Mouse (Mus musculus) urinary bladder, postnatal 36 days (tissue): ENCODE data around the gene Atf5.
A peak's percentile ranks its signal among the peaks of the same experiment; 100 is the strongest.

Experiments
- DNase-seq, 2 experiments: peaks; one replicate each; pipeline ENCODE4 v3.0.0; 2022; ENCODE audit warnings: low spot score in 2 of 2, mixed read lengths in 1 of 2

The Atf5 gene

DNA sequence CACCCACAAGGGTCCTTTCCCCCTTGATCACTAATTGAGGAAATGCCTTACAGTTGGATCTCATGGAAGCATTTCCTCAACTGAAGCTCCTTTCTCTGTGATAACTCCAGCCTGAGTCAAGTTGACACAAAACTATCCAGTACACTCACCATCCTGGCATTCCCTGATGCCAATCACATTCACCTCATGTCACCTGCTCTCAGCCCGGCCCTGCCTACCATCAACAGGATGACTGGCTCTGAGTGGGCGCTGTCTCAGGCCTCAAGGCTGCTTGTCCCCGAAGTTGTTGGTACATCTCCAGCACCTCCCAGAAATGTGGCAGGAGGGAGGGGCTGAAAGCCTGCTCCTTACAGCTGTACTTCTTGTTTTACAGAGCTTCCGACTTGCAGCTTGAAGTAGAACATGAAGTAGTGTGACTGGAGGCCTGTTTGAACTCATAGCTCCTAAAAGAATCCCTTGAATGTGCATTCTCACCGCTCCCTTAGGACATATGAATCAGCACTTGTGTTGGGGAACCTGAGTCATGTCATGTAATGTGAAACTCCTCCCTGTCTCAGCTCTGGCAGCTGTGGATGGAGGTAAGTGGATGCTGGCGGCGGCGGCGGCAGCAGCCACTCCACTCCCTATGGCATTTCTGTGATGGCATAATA is 39.5 kb downstream of the Atf5 start:
- no peak for DNase-seq

DNA sequence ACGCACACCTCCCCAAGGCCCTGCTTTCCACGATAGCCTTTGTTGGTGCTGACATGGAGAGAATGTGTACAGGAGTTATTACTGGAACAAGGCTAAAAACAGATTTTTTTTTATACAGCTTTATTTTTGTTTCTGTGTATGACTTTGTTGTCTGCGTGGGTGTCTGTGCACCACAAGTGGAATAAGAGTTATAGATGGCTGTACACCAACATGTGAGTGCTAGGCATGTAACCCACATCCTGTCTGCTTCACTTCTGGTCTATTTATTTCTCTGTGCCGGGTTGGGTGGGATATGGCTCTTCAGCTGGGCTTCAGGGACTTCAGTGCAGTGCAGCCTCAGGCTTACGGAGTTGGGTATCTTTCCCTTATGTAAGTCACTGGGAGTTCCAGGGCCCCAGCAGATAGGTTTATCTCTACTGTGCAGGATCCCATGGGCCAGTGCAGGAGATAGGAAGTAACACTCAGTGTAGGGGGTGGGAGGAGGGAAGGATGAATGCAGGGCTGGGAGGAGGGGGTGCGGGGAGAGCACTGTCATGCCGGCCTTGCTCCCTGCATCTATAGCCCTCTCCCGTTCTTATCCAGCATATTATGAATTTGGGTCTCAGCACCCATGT is 43.8 kb downstream of the Atf5 start:
- DNase-seq = no peak

DNA sequence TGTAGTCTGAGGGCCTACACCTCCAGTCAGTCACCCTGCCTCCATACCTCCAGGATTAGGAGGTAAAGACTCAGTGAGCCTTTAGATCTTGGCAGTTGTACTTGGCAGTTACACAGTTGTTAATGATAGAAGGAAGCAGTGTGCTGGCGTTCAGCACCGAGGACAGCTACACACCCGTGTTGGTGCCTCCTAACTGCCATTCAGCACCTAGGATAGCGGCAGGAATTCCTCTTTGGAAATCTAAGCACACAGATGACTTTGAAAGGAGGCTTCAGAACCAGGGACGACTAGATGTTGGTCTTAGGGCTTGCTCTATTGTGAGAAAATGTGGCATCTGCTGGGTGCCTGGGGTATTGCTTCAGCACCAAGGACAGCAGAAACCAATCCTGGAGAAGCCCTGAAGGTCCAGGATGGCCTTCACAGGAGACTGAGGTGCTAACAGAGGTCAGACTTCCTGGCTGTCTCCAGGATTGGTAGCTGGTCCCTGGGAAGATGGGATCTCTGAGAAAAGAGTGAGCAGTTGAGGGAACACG is 46.3 kb downstream of the Atf5 start:
- peak; percentile 26 to 52 for DNase-seq

DNA sequence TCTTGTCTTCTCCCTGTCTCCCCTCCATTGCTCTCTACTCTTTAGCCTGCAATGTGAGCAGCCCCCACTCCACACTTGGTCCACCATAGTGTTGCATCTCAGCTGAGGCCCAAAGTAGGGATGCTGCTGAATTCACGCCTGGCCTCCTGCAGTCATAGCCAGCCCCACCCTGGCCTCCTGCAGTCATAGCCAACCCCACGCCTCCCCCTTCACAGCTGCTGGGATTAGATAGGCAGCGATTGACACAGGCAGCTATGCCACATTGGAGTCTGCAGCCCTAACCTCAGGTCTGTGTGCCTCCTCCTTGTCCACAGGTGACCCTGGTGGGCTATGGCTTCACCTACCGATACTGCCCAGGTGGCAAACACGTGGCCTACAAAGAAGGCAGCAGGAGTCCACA is 48.3 kb downstream of the Atf5 start:
- DNase-seq = no peak
